Mouse (Mus musculus) kidney, embryonic 15.5 days (tissue): Measurements from ENCODE around the gene Ppp1r7. TPM values are rescaled to one million over a fixed set of nuclear protein-coding genes. Genes with fewer than 3 reads are reported as not detected.
"Not testable (repeated sequence)": the region's sequence is repeated elsewhere in the genome, so short reads cannot be mapped to it uniquely, and the experiment has no call there.

Experiments used
- ATAC-seq: fragments of 200-750 bp; cut with Nextera tagmentation; replicated peaks from 2 replicates; pipeline ENCODE4 v1.8.0; 2017; ENCODE audit warnings: moderate TSS enrichment; ENCODE audit not compliant: low FRiP score
- H3K27ac ChIP-seq: fragments of 300-500 bp; sonication (generic); 2 replicates; pipeline ENCODE4 v1.5.1; 2015; ENCODE audit warnings: mild to moderate bottlenecking, inconsistent platforms
- H3K27me3 ChIP-seq: fragments of 300-500 bp; sonication (generic); 2 replicates; pipeline ENCODE4 v1.6.1; 2015; ENCODE audit warnings: inconsistent platforms
- H3K36me3 ChIP-seq: fragments of 300-500 bp; sonication (generic); 2 replicates; pipeline ENCODE4 v1.6.1; 2015; ENCODE audit warnings: inconsistent platforms
- H3K4me1 ChIP-seq: fragments of 300-500 bp; sonication (generic); 2 replicates; pipeline ENCODE4 v1.6.1; 2015; ENCODE audit warnings: inconsistent platforms
- H3K4me2 ChIP-seq: fragments of 300-500 bp; sonication (generic); 2 replicates; pipeline ENCODE4 v1.6.1; 2015; ENCODE audit warnings: moderate library complexity, mild to moderate bottlenecking, inconsistent platforms
- H3K4me3 ChIP-seq: fragments of 300-500 bp; sonication (generic); replicated peaks from 2 replicates; pipeline ENCODE4 v1.5.1; 2015; ENCODE audit warnings: mild to moderate bottlenecking, inconsistent platforms
- H3K9ac ChIP-seq: fragments of 300-500 bp; sonication (generic); 2 replicates; pipeline ENCODE4 v1.6.1; 2015; ENCODE audit warnings: mild to moderate bottlenecking, inconsistent platforms
- H3K9me3 ChIP-seq: fragments of 300-500 bp; sonication (generic); replicated peaks from 2 replicates; pipeline ENCODE4 v1.6.1; 2016; ENCODE audit warnings: inconsistent platforms
- WGBS: fragments of 180-500 bp; shearing (Covaris S2); methylation state at CpG from one replicate; pipeline ENCODE4 v1.1.7; 2015; ENCODE audit warnings: mixed read lengths; 5-methylcytosine and 5-hydroxymethylcytosine counted together
- polyA plus RNA-seq: library from polyadenylated mRNA; unstranded; fragments of >200 nt; fragmentation: Nextera tagmentation; extraction: Ambion mirVana; gene quantifications from 2 replicates; pipeline ENCODE4 v1.2.1, GENCODE M21; 2015

The Ppp1r7 gene
- polyA plus RNA-seq, result 62.5 and 68.0 TPM in 2 replicates

DNA sequence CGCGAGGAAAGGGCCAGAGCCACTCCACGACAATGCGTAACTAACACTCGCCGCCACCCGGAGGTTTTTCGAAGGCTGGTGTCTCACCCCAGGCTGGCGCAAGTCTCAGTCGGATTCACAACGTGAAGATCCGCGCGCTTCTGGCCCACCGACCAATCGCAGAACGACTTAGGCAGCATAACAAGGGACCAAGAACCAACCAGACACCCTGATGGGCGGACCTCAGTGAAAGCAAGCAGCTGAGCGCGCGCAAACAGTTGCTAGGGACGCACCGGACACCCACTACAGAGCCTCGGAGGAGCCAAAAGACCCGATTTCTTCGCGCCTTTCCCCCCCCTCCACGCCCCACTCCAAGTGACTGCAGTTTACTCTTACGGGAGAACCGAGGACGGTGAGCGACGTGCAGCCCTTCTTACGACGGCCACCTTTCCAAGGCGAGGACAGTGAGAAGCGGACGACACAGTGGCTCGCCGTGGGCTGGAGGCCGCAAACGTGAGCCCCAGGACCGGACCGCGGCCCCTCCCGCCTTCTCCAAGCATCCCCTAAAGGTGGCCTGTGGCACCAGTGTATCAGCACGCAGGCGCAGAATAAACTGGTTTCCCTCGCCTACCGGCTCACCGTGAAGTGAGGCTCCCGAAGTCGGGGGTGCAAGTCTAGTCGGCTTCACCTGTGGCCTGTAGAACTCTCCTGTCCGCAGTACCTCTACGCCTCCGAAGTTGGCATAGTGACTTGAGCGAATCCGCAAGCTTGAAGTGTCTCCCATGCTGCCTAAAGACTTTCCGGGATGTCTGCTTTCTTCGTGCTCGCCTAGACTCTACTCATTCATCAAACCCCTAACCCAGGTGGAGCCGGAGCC, at the start of gene Ppp1r7, which contains the start of gene Pask:
Gene Ppp1r7 (plus strand): TSS at position 207 of the 856 bp plus-strand sequence.
Gene Pask (minus strand): TSS at position 835 of the 856 bp plus-strand sequence.
- WGBS, result under 1% methylated on average over 63 of the region's 63 CpGs
- Histone ChIP-seq H3K9me3 (no peaks in the 10 kb centered on the region), H3K4me2 (peak within 1 kb of the TSS; percentile 83)

DNA sequence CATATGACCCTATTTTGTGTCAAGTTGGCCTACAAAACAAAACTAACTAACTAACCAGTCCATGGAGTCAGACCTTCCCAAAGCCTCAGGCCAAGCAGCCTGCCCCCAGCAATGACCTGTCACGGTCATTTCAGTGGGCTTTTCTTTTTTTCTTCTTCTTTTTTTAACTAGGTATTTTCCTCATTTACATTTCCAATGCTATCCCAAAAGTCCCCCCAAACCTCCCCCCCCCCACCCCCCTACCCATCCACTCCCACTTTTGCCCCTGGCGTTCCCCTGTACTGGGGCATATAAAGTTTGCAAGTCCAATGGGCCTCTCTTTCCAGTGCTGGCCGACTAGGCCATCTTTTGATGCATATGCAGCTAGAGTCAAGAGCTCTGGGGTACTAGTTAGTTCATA, 48.2 kb upstream of the Ppp1r7 start:
- WGBS, result 81% methylated on average over 3 of the region's 3 CpGs
- H3K36me3 ChIP-seq, result peaks cover 63% of the 10 kb centered on the region

More for the DNA sequence above, at the start of gene Ppp1r7, which contains the start of gene Pask:
- H3K9ac ChIP-seq, result peak within 1 kb of the TSS; percentile 74
- H3K4me3 ChIP-seq, result peak within 1 kb of the TSS; percentile 78
- peak; percentile 97 for ATAC-seq
- H3K4me1 ChIP-seq, result peaks cover 23% of the 10 kb centered on the region
- H3K27ac ChIP-seq, result peak within 1 kb of the TSS; percentile 76
- H3K27me3 ChIP-seq, result no peaks in the 10 kb centered on the region
- peaks cover 18% of the 10 kb centered on the region for H3K36me3 ChIP-seq

DNA sequence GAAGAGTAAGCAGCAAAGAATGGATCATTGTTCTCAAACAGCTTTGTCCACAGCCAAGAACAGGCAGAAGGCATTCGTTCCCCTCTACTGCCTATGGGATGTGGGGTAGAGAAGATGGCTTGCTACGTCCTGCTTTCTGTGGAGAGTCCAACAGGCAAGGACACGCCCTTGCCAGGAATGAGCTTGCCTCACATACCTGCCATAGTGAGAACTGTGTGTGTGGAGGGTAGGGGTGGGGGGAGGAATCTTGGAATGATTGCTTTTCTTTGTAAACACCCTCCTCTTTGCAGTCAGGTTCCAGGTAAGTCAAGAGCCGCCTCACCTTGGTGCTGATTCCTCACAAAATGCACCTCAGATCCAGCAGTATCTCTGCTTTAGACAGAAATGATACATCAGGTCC, 42.9 kb upstream of the Ppp1r7 start:
- H3K4me1 ChIP-seq, result peaks cover 5% of the 10 kb centered on the region
- H3K27ac ChIP-seq, result no peak overlapping the region
- WGBS, result 90% methylated on average over 4 of the region's 4 CpGs
- no peak overlapping the region for H3K4me2 ChIP-seq
- H3K36me3 ChIP-seq, result peaks cover 90% of the 10 kb centered on the region
- no peak overlapping the region for H3K9ac ChIP-seq
- H3K27me3 ChIP-seq, result no peaks in the 10 kb centered on the region
- no peak for ATAC-seq
- no peak overlapping the region for H3K4me3 ChIP-seq
- H3K9me3 ChIP-seq, result no peaks in the 10 kb centered on the region

More for the DNA sequence above, 48.2 kb upstream of the Ppp1r7 start:
- not testable (repeated sequence) for H3K9me3 ChIP-seq, ATAC-seq, H3K27ac ChIP-seq, H3K9ac ChIP-seq, H3K27me3 ChIP-seq, H3K4me1 ChIP-seq, H3K4me2 ChIP-seq, H3K4me3 ChIP-seq

DNA sequence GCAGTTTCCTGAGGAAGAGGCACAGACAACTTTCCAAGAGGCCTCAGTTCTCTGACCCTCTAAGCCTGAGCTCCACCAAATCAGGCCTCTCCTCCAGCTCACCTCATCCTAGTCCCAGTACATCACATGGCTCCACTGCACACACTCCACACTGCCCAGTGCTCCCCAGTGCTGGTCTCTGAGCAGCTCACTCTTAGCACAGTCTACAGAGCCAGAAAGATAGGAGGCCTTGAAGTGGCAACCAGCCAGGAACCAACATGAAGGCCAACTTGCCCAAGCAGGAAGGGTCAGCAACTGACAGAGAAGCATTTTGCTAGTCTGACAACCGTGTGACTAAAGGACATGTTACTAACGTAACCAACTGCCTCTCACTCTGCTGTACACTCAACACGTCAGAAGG, 42.1 kb upstream of the Ppp1r7 start:
- Histone ChIP-seq H3K9ac (no peak overlapping the region), H3K27ac (no peak overlapping the region), H3K9me3 (no peaks in the 10 kb centered on the region), H3K36me3 (peaks cover 88% of the 10 kb centered on the region), H3K4me1 (peaks cover 9% of the 10 kb centered on the region), H3K4me3 (no peak overlapping the region), H3K4me2 (no peak overlapping the region), H3K27me3 (no peaks in the 10 kb centered on the region)
- WGBS, result 85% methylated on average over 3 of the region's 3 CpGs
- ATAC-seq, result no peak

DNA sequence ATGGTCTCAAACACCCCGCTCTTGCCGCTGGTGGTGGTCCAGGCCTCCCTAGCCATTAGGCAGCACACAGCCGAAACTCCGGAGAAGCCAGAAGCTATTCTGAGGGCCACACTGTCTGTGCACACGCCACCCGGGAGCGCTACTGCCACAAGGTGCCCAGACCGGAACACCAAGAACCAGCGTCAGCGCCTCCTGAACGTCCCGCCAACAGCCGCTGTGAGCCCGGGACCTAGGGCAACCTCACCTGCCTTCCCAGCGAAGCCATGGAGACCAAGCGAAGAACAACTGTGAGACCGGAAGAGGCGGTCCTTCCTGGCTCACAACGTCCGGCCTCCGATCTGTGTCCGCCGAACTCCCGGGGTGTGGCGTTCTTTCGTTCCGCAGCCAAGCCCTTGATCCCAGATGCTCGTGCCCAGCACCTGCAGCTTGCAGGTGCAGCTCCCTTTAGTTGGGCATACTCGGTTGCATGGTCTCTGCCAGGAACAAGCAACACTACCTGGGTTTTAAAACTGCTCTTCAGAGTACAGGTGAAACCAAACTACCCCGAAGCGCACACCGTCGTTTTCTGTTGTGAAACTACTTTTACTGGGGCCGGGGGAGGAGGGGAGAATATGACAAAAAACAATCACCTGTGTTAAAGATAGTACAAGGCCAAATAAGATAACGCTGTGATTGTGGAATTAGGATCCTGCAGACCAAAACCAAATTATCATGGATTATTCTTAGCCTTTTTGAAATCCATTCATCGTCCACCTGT, 36.9 kb upstream of the Ppp1r7 start, which contains the start of gene Mterf4:
Gene Mterf4 (minus strand): TSS at position 335 of the 757 bp plus-strand sequence.
- Histone ChIP-seq H3K27me3 (no peaks in the 10 kb centered on the region), H3K4me1 (peaks cover 9% of the 10 kb centered on the region), H3K4me2 (peak within 1 kb of the TSS; percentile 84), H3K27ac (peak within 1 kb of the TSS; percentile 71), H3K36me3 (peaks cover 52% of the 10 kb centered on the region), H3K4me3 (peak within 1 kb of the TSS; percentile 91), H3K9ac (peak within 1 kb of the TSS; percentile 90), H3K9me3 (no peaks in the 10 kb centered on the region)
- ATAC-seq, result peak; percentile 96
- WGBS, result 6% methylated on average over 36 of the region's 36 CpGs

DNA sequence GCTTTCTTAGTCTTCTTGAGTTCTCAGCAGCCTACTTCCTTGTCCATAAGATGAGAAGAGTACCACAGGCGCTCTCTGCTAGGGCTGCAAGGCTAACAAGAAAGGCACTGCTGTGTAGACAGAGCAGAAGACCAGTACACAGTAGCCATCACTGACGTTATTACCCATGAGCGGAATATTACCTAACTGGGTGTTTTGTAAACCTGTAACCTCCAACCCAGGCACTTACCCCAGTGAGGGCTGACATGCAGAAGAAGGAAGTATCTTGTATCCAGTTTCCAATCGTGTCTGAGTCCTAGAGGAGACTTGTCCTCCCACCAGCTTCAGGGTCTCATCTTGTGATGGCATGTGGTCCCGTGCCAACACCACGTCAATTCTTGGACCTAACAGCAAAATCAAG, 18.7 kb upstream of the Ppp1r7 start:
- WGBS, result 90% methylated on average over 6 of the region's 6 CpGs
- Histone ChIP-seq H3K4me2 (no peak overlapping the region), H3K27ac (no peak overlapping the region), H3K4me3 (no peak overlapping the region), H3K4me1 (no peaks in the 10 kb centered on the region), H3K36me3 (peaks cover 90% of the 10 kb centered on the region), H3K27me3 (no peaks in the 10 kb centered on the region), H3K9ac (no peak overlapping the region), H3K9me3 (no peaks in the 10 kb centered on the region)
- ATAC-seq, result no peak

DNA sequence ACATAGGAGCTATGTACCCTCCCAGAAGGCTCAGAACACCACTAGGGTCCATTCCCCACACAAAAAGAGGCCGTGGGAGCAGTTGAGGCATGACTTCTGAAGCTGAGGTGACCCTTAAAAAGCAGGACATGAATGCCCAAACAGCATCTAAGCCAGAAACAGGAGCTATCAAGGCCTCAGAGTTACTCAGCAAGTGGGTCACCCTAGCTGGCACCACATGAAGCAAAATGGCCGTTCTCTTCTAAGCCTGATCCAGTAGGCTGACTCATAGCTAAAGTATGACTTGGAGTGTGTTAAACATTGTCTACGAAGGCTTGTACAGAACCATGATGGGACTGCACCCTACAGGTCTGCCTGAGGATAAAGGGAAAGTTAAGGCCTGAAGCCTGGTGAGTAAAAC, 16.2 kb upstream of the Ppp1r7 start:
- H3K9me3 ChIP-seq, result no peaks in the 10 kb centered on the region
- no peaks in the 10 kb centered on the region for H3K4me1 ChIP-seq
- H3K36me3 ChIP-seq, result peaks cover 87% of the 10 kb centered on the region
- no peak for ATAC-seq
- H3K4me3 ChIP-seq, result no peak overlapping the region
- 93% methylated on average over 3 of the region's 3 CpGs for WGBS
- no peak overlapping the region for H3K4me2 ChIP-seq
- no peaks in the 10 kb centered on the region for H3K27me3 ChIP-seq
- H3K9ac ChIP-seq, result no peak overlapping the region
- no peak overlapping the region for H3K27ac ChIP-seq

DNA sequence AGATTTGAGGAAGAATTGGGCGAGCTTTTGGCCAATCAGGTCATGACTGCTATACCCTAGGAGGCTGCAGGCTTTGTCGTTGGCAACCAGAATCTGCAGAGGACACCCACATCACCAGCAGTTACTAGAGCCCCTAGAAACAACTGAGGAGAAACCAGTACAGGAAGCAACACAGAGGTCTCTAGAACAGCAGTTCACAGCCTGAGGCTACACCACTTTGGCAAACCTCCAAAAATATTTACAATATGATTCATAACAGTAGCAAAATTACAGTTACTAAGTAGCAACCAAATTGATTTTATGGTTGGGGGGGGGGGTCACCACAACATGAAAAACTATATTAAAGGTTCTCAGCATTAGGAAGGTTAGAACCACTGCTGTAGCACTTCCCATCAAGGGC, 8.0 kb upstream of the Ppp1r7 start:
- no peak for ATAC-seq

DNA sequence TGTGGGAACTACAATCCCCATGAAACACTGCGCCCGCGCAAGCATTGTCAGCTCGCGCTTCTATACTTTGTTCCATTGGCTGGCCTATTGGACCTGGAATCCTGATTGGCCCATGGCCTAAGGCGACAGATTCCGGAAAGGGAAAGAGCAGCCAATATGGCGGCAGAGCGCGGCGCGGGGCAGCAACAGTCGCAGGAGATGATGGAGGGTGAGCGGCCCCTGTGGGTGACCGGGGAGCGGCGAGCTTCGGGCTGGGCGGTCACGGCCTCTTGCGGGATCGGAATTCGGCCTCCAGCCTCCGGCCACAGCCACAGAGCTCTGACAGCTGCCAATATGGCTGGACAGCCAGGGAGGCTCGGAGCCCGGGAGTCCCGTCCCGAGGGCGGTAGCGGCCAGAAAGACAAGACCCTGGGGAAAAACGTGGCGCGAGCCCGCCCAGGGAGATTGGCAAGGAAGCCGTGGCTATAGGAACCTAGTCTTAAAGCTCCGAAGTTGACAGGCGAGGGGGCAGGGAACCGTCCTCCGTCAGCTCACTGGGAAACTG, 922 bp downstream of the Ppp1r7 start:
- under 1% methylated on average over 39 of the region's 39 CpGs for WGBS
- Histone ChIP-seq H3K36me3 (peaks cover 25% of the 10 kb centered on the region), H3K4me1 (peaks cover 23% of the 10 kb centered on the region), H3K4me3 (peak overlapping the region; percentile 78), H3K4me2 (peak overlapping the region; percentile 83), H3K27me3 (no peaks in the 10 kb centered on the region), H3K9me3 (no peaks in the 10 kb centered on the region), H3K9ac (peak overlapping the region; percentile 74), H3K27ac (peak overlapping the region; percentile 76)
- ATAC-seq, result peak; percentile 97

More for the DNA sequence above, 8.0 kb upstream of the Ppp1r7 start:
- Histone ChIP-seq H3K27me3 (no peaks in the 10 kb centered on the region), H3K27ac (no peak overlapping the region), H3K4me1 (no peaks in the 10 kb centered on the region), H3K36me3 (peaks cover 63% of the 10 kb centered on the region), H3K9ac (no peak overlapping the region), H3K9me3 (no peaks in the 10 kb centered on the region), H3K4me3 (no peak overlapping the region), H3K4me2 (no peak overlapping the region)
- WGBS, result 74% methylated on average over 2 of the region's 2 CpGs

DNA sequence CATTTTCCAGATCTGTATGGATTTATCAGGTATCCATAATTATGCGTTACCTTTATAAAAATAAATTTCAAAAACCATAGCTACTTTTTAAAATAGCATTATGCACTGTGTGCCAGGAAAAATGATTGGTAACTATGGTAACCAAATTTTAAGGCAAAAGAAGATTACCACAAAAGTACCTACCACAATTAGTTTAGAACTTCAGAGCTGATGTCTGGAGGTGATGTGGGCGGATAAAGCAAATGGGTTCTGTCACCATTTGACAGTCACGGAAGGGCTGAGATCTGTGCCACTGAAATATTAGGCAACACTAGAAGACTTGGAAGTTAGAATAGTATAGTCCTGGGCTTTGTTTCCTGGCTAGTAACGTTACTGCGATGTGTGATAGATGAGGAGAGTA, 4.5 kb downstream of the Ppp1r7 start:
- Histone ChIP-seq H3K9ac (no peak overlapping the region), H3K27me3 (no peaks in the 10 kb centered on the region), H3K36me3 (peaks cover 61% of the 10 kb centered on the region), H3K9me3 (no peaks in the 10 kb centered on the region), H3K4me2 (no peak overlapping the region), H3K4me3 (no peak overlapping the region), H3K27ac (no peak overlapping the region), H3K4me1 (peaks cover 12% of the 10 kb centered on the region)
- WGBS, result 89% methylated on average over 5 of the region's 5 CpGs
- no peak for ATAC-seq

DNA sequence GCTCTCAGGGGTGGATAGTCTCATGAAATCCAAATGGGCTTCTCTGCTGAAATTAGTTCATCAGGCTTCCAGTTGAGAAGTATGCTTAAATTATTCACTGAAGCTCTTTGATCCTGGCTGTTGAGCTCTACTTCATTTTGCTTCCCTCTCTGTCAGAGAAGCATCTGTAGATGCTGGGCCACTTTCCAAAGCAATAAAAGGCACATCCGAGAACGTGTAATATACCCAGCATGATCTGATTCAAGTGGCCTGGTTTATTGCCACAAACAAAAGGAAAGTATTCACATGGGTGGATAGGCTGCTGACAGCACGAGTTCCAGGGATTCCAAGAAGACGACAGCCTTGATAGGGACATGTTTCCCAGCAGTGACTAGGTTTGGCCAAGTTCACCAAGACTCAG, 7.0 kb downstream of the Ppp1r7 start:
- H3K4me1 ChIP-seq, result peaks cover 5% of the 10 kb centered on the region
- no peak overlapping the region for H3K9ac ChIP-seq
- no peak for ATAC-seq
- H3K36me3 ChIP-seq, result peaks cover 86% of the 10 kb centered on the region
- no peak overlapping the region for H3K4me2 ChIP-seq
- no peak overlapping the region for H3K4me3 ChIP-seq
- no peaks in the 10 kb centered on the region for H3K27me3 ChIP-seq
- H3K27ac ChIP-seq, result no peak overlapping the region
- no peaks in the 10 kb centered on the region for H3K9me3 ChIP-seq
- 37% methylated on average over 4 of the region's 4 CpGs for WGBS

DNA sequence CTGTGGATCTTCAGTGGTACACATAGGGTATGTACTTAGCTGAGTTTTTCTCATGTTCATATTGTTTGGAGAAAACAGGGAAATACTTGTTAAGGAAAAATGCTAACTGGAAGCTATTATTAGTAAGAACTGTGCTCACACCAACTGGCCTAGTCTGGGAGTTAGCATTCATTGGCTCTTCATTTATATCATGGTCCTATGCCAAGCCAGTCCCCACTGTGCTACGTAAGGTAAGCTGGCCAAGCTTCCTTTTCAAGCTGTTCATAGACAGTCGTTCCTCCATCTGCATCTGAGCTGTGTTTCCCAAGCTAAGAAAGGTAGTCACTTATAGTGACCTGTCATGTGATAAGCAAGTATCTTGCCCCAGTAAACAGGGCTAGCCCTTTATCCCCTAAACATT, 10.1 kb downstream of the Ppp1r7 start:
- H3K4me1 ChIP-seq, result no peaks in the 10 kb centered on the region
- ATAC-seq, result no peak
- 94% methylated on average over 2 of the region's 2 CpGs for WGBS
- no peaks in the 10 kb centered on the region for H3K9me3 ChIP-seq
- no peaks in the 10 kb centered on the region for H3K27me3 ChIP-seq
- no peak overlapping the region for H3K4me3 ChIP-seq
- H3K4me2 ChIP-seq, result no peak overlapping the region
- peaks cover 99% of the 10 kb centered on the region for H3K36me3 ChIP-seq
- H3K9ac ChIP-seq, result no peak overlapping the region
- no peak overlapping the region for H3K27ac ChIP-seq
